Mouse (Mus musculus) hindbrain, postnatal 0 days (tissue): ENCODE measurements around the gene Dvl1. TPM values are rescaled to one million over a fixed set of nuclear protein-coding genes. Genes with fewer than 3 reads are reported as not detected.

ENCODE experiments used
- ATAC-seq: fragments of 200-750 bp; cut with Nextera tagmentation; 2 replicates; pipeline ENCODE4 v1.8.0; 2017; ENCODE audit warnings: mild to moderate bottlenecking, moderate TSS enrichment, moderate library complexity
- DNase-seq: peaks from one replicate; pipeline ENCODE4 v3.0.0-alpha.2; 2015; ENCODE audit warnings: low spot score
- H3K27ac ChIP-seq: fragments of 300-500 bp; sonication (generic); 2 replicates; pipeline ENCODE4 v1.5.1; 2014; ENCODE audit warnings: mild to moderate bottlenecking
- H3K27me3 ChIP-seq: fragments of 300-500 bp; sonication (generic); 2 replicates; pipeline ENCODE4 v1.6.1; 2014; ENCODE audit warnings: low read length, mixed read lengths; ENCODE audit not compliant: insufficient read depth
- H3K36me3 ChIP-seq: fragments of 300-500 bp; sonication (generic); 2 replicates; pipeline ENCODE4 v1.6.1; 2014; ENCODE audit warnings: low read length, mixed read lengths; ENCODE audit not compliant: insufficient read depth
- H3K4me1 ChIP-seq: fragments of 300-500 bp; sonication (generic); 2 replicates; pipeline ENCODE4 v1.6.1; 2014; ENCODE audit warnings: antibody characterized with exemption, low read length, mixed read lengths; ENCODE audit not compliant: insufficient read depth
- H3K4me2 ChIP-seq: fragments of 300-500 bp; sonication (generic); 2 replicates; pipeline ENCODE4 v1.6.1; 2014; ENCODE audit warnings: low read depth, mild to moderate bottlenecking, low read length, moderate library complexity, mixed read lengths
- H3K4me3 ChIP-seq: fragments of 300-500 bp; sonication (generic); 2 replicates; pipeline ENCODE4 v1.5.1; 2014; ENCODE audit warnings: low read length
- H3K9ac ChIP-seq: fragments of 300-500 bp; sonication (generic); replicated peaks from 2 replicates; pipeline ENCODE4 v1.6.1; 2014; ENCODE audit warnings: mild to moderate bottlenecking, low read length, moderate library complexity, mixed read lengths
- H3K9me3 ChIP-seq: fragments of 300-500 bp; sonication (generic); 2 replicates; pipeline ENCODE4 v1.6.1; 2016; ENCODE audit warnings: low read length, mixed read lengths
- CTCF ChIP-seq: IDR thresholded peaks from 2 replicates; pipeline ENCODE4 v1.5.1; 2016; ENCODE audit warnings: antibody characterized with exemption, control low read depth, low read depth
- WGBS: fragments of 180-500 bp; shearing (Covaris S2); extraction: QIAGEN DNeasy Blood & Tissue Kit; methylation state at CpG from one replicate; pipeline ENCODE4 v1.1.7; 2014; 5-methylcytosine and 5-hydroxymethylcytosine counted together
- polyA plus RNA-seq: library from polyadenylated mRNA; unstranded; fragments of >200 nt; fragmentation: Nextera tagmentation; extraction: Ambion mirVana; gene quantifications from 2 replicates; pipeline ENCODE4 v1.2.1, GENCODE M21; 2015
- total RNA-seq: library from RNA; depleted of rRNA; stranded (reverse); fragments of >200 nt; gene quantifications from 2 replicates; pipeline ENCODE4 v1.2.3, GENCODE M21; 2014; rRNA removed

Gene Dvl1
- total RNA-seq: 141 and 166 TPM in 2 replicates
- polyA plus RNA-seq: 16.0 and 16.4 TPM in 2 replicates

DNA sequence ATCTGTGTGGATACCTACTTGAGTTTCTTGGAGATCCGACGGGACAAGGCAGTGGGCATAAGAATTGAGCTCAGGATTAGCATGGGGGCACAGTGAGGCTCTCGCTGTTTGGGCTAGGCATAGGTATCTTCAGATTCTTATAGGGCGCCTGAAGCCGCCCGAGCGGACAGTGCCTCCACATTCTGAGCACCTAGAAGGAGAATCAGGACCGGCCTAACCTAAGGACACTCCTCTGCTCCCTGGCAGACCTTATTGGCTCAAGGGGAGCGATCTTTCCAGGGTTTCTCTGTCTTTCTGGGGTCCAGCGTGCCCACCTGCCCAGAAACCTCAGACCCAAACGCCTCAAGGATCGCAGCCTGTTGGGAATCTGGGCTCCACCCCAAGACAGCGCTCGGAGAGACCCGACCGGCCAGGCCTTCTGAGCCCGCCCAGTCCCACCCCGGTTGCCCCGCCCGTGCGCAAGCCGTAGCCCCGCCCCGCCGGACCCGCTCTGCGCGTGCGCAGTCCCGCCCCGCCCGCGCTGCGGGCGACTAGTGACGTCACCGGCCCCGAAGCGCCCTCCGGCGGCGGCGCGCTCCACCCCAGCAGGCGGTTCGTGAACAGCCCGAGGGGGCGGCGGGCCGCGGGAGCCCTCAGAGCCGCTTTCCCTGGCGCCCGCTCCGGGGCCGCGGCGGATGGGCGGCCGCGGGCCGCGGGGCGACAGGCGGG, at the start of gene Dvl1:
Gene Dvl1, plus strand, starts transcription at position 532 of the 708 bp plus-strand sequence.
- H3K4me3 ChIP-seq: peak within 1 kb of the TSS; percentile 90
- peak within 1 kb of the TSS; percentile 83 for H3K27ac ChIP-seq
- H3K36me3 ChIP-seq: no peaks in the 10 kb centered on the region
- DNase-seq: peak; percentile 94
- ATAC-seq: peak; percentile 90
- peak within 1 kb of the TSS; percentile 68 for H3K4me2 ChIP-seq
- no peak for TF ChIP-seq CTCF
- peak within 1 kb of the TSS; percentile 87 for H3K9ac ChIP-seq
- no peaks in the 10 kb centered on the region for H3K27me3 ChIP-seq
- H3K4me1 ChIP-seq: peaks cover 35% of the 10 kb centered on the region
- 3% methylated on average over 55 of the region's 65 CpGs for WGBS
- H3K9me3 ChIP-seq: no peaks in the 10 kb centered on the region

DNA sequence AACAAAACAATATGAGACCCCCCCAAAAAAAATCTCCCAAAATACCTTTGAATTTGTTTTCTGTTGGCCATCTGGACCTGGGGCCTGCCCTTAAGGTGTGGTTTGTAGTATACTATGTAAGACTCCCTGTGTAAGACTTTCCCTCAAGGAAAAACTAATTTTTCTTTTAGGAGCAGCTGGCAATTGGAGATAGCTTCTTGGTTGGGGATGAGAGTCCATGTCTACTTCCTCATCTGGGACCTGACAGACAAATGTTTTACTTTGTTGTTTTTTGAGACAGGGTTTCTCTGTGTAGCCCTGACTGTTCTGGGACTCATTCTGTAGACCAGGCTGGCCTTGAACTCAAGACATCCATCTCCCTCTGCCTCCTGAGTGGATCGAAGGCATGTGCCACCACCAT, 45.1 kb upstream of the Dvl1 start:
- H3K36me3 ChIP-seq: no peaks in the 10 kb centered on the region
- WGBS: 86% methylated on average over 1 of the region's 1 CpGs
- no peak overlapping the region for H3K4me2 ChIP-seq
- no peak overlapping the region for H3K9ac ChIP-seq
- DNase-seq (no peak), ATAC-seq (no peak)
- no peak overlapping the region for H3K4me3 ChIP-seq
- H3K4me1 ChIP-seq: peaks cover 7% of the 10 kb centered on the region; the same call in 1 of the 2 replicates
- no peak for TF ChIP-seq CTCF
- no peaks in the 10 kb centered on the region for H3K27me3 ChIP-seq
- H3K27ac ChIP-seq: no peak overlapping the region
- no peaks in the 10 kb centered on the region for H3K9me3 ChIP-seq

DNA sequence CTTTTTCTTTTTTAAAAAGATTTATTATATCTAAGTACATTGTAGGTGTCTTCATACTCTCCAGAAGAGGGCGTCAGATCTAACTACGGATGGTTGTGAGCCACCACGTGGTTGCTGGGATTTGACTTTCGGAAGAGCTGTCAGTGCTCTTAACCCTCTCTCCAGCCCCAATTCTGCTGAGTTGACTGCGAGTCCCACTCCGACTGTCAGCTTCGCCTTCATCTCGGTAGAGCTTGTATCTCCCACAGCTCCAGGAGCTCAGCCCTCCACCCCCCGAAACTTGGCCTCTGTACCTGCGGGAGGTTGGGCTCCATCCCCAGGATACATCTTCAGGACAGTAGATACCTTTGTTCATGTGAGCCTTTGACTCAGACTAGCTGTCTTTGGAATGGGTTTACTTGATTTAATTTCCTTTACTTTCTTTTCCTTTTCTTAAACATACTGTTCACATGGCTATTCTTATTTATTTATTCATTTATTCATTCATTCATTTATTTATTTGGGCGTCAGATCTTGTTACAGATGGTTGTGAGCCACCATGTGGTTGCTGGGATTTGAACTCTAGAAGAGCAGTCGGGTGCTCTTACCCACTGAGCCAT, 44.4 kb upstream of the Dvl1 start, which contains the start of gene Mrpl20:
Gene Mrpl20, plus strand, starts transcription at position 138 of the 599 bp plus-strand sequence.
- DNase-seq (peak; percentile 44), ATAC-seq (peak; percentile 22)
- no peaks in the 10 kb centered on the region for H3K9me3 ChIP-seq
- peak within 1 kb of the TSS; percentile 89 for H3K4me3 ChIP-seq
- H3K9ac ChIP-seq: peak within 1 kb of the TSS; percentile 77
- H3K4me2 ChIP-seq: peak within 1 kb of the TSS; percentile 64
- no peak for TF ChIP-seq CTCF
- no peaks in the 10 kb centered on the region for H3K27me3 ChIP-seq
- H3K27ac ChIP-seq: peak within 1 kb of the TSS; percentile 71; the same call in 1 of the 2 replicates
- H3K36me3 ChIP-seq: peaks cover 7% of the 10 kb centered on the region
- 8% methylated on average over 12 of the region's 12 CpGs for WGBS
- peaks cover 7% of the 10 kb centered on the region; the same call in 1 of the 2 replicates for H3K4me1 ChIP-seq

DNA sequence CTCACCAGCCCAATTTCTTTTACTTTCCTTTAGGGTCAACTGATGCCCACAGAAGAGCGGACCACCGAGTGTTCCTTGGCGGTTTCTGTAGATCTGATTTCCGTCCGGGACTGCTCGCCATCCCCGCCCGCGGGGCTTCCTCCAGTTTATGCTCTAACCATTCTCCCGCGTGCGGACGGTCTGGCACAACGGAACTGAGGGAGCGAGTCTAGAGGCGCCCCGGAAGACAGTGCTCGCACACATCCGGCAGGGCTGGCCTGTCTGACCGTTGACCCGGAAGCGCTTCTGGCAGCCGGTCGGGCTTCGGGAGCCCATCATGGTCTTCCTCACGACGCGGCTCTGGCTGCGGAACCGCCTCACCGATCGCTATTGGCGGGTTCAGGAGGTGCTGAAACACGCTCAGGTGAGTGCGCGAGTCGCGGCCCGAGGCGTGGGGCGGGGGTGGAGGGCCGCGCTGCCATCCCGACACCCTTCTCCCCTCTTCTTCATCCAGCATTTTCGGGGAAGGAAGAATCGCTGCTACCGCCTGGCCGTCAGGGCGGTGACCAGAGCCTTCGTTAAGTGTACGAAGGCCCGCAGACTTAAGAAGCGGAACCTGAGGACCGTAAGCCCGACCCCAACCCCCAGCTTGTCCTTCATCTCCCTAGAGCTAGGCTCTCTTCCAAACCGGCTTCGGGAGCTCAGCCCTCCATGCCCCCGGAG, 43.7 kb upstream of the Dvl1 start:
- Histone ChIP-seq H3K36me3 (peaks cover 13% of the 10 kb centered on the region), H3K27ac (peak overlapping the region; percentile 71; the same call in 1 of the 2 replicates), H3K4me2 (peak overlapping the region; percentile 64), H3K4me3 (peak overlapping the region; percentile 89), H3K9me3 (no peaks in the 10 kb centered on the region), H3K4me1 (peaks cover 7% of the 10 kb centered on the region; the same call in 1 of the 2 replicates), H3K27me3 (no peaks in the 10 kb centered on the region), H3K9ac (peak overlapping the region; percentile 77)
- peak; percentile 98 for ATAC-seq
- peak; percentile 97 for DNase-seq
- no peak; the same call in 1 of the 2 replicates for TF ChIP-seq CTCF
- WGBS: under 1% methylated on average over 58 of the region's 58 CpGs

DNA sequence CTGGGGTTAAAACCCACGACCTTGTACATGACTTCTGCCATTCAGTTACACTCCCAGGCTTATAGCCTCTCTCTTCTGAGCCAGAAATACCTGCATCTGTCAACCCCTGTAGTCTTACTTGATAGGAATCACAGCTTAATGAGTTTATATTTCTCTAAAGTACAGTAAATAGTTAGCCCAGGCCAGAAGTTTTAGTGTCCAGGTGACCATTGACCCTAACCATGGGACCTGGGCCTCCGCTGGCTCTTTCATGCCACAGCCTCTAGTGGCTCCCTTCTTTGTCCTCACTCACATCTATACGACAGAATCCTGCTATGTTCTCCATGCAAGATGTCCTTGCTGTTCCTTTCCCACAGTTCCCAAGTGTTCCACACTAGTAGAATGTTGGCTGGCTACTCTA, 39.4 kb upstream of the Dvl1 start:
- no peak for DNase-seq
- Histone ChIP-seq H3K36me3 (peaks cover 33% of the 10 kb centered on the region), H3K4me1 (peaks cover 7% of the 10 kb centered on the region; the same call in 1 of the 2 replicates), H3K9me3 (no peaks in the 10 kb centered on the region), H3K9ac (no peak overlapping the region), H3K4me2 (no peak overlapping the region), H3K27ac (no peak overlapping the region), H3K4me3 (no peak overlapping the region), H3K27me3 (no peaks in the 10 kb centered on the region)
- TF ChIP-seq CTCF: no peak
- no peak for ATAC-seq
- 90% methylated on average over 3 of the region's 3 CpGs for WGBS

DNA sequence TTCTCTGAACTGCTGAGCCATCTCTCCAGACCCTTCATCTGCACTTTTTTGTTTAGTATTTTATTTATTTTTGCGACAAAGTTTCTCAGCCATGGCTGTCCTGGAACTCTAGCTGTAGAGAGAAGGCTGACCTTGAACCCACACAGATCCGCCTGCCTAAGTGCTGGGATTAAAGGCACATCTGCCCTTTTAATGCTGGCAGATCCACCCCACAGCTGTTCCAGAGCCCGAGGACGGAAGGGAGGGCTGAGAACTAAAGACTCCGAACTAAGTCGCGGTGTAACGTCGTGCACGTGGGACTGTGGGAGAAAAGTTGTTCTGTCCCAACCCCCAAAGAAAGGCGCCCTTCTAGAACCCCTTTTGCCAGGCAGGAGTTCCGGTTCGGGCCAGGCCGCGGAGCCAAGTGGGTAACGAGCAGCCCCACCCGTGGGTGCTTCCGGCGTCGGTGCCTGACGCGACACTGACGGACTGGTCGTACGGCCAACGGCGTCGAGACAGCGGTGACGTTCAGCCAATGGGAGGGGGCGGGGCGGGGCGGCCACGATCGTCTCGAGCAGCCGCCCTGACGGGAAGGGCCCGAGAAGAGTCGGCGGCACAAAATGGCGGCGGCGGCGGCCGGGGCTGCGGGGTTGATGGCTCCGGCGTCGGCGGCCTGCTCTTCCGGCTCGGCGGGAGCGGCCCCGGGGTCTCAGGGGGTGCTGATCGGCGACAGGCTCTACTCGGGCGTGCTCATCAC, 35.1 kb upstream of the Dvl1 start, which contains the start of gene Ccnl2:
Gene Ccnl2, plus strand, starts transcription at position 561 of the 736 bp plus-strand sequence.
- peak; percentile 99 for ATAC-seq
- H3K36me3 ChIP-seq: peaks cover 57% of the 10 kb centered on the region
- WGBS: 1% methylated on average over 54 of the region's 60 CpGs

More for the DNA sequence above, 35.1 kb upstream of the Dvl1 start, which contains the start of gene Ccnl2:
- no peak for TF ChIP-seq CTCF
- peak within 1 kb of the TSS; percentile 99 for H3K4me3 ChIP-seq
- H3K4me1 ChIP-seq: peaks cover 11% of the 10 kb centered on the region; the same call in 1 of the 2 replicates
- peak within 1 kb of the TSS; percentile 84 for H3K4me2 ChIP-seq
- peak within 1 kb of the TSS; percentile 99 for H3K9ac ChIP-seq
- H3K27me3 ChIP-seq: no peaks in the 10 kb centered on the region
- peak; percentile 98 for DNase-seq
- peak within 1 kb of the TSS; percentile 94 for H3K27ac ChIP-seq
- no peaks in the 10 kb centered on the region for H3K9me3 ChIP-seq
